Mouse (Mus musculus) frontal cortex, postnatal 25 days (tissue): ENCODE measurements around the gene Pak1ip1.

Experiments used
- DNase-seq, 2 experiments: peaks; one replicate each; pipeline ENCODE4 v3.0.0; 2022; ENCODE audit warnings: low spot score in 2 of 2

Pak1ip1 gene

GRCm38 (mm10) chr13:41006244-41006643 is 5.4 kb downstream of the Pak1ip1 start:
- no peak for DNase-seq

DNA sequence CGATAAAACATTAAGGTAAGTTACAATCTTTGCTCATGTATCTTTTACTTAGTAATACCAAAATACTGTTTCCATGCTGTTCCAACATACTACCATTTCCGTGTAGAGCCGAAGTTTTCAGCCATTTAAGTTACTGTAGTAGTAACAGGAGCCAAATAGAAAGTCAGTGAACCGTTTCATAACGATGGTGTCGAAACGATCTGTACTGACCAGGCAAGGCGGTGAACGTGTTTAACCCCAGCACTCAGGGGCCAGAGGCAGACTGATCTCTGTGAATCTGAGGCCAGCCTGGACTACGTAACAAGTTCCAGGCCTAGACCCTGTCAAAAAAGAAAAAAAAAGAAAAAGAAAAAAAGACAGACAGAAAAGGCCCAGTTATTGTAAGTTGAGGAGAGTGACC is 7.4 kb downstream of the Pak1ip1 start:
- no peak for DNase-seq

DNA sequence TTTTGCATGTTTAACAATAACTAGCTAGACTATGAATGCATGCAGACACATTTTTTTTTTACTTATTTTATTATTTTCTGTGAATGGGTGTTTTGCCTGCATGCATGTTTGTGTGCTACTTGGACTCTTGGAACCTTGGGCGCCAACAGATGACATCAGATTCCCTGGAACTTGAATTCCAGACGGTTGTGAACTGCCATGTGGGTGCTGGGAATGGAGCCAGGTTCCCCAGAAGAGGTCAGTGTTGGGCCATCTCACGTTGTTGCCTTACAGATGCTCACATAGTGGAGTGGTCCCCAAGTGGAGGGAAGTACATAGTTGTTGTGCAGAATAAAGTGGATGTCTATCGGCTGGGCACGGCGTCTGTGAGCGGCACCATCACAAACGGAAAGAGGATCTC is 8.1 kb downstream of the Pak1ip1 start:
- no peak for DNase-seq

DNA sequence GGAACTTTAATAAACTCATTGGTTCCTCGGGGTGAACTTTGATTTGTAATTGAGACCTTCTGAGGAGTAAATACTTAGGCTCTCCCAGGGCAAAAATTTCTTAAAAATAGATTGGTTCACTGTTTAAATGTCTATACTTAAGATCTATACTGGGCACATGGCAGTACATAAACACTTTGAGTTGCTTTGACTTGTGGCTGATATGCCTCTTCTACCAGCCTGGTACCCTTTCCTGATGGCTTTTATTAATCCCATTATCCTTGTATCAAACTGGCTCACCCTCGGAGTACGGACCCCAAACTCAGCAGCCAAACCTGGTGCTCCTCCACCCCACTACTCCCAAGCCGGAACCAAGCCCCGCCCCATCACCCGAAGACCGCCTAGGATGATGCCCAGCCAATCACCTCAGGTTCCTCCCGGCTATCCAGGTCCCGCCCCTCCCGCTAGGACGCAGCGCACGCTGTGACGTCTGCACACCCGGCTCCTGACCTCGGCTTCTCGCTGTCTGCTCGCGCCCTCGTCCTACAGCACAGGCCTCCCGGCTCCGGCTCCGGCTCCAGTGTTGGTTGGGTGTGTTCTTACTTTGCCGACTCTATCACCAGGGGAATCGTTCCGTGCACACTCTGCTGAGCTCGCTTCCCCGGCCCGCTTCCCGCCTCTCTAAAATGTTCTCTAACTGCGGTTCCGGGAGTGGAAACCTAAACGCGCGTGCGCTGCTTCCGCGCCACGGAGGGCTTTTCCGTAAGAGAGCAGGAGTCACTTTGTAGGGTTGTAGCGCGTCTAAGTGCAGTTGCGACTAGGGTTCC is 15.2 kb downstream of the Pak1ip1 start, which contains the start of gene Tmem14c:
Gene Tmem14c (plus strand): TSS at position 464 of the 806 bp plus-strand sequence.
- peak; percentile 77 to 88 for DNase-seq

GRCm38 (mm10) chr13:41016797-41017405 is 16.1 kb downstream of the Pak1ip1 start:
- no peak for DNase-seq

- DNase-seq, result no peak
Measured at GRCm38 (mm10) chr13:41017832-41018231, 17.0 kb downstream of the Pak1ip1 start.

- no peak for DNase-seq
Measured at GRCm38 (mm10) chr13:41018236-41018635, 17.4 kb downstream of the Pak1ip1 start.

DNA sequence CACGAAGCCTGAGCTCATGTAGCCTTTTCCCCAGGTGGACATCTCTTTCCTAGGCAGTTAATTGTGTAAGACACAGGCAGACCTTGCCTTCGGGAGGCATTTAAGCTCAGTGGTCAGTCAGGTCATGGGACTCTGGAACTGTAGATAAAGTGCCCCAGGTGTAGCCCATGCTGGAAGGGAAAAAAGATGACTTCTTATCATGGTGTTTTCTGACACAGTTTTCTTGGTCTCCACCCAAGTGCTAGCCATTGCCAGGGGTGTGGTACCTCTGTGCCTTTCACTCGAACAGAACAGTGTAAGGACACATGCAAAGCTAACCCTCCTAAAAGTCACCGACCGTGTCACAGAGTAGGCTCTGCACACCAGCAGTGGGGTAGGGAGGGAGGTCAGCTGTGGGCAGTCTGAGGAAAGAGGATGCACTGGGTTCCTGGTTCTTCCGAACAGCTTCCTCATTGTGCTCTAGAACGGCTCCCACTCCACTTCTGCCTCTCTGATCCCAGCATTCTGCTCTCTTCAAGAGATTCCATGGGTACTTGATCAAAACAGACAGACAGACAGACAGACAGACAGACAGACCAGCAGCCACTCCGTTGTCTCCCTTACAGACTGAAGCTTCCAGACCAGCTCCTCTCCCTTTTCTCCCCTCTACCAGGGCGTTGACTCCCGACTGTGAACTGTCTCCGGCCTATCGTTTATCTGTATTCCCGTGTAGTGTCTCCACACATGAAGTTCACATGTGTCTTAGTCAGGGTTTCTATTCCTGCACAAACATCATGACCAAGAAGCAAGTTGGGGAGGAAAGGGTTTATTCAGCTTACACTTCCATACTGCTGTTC is 18.2 kb downstream of the Pak1ip1 start:
- DNase-seq, result no peak

DNA sequence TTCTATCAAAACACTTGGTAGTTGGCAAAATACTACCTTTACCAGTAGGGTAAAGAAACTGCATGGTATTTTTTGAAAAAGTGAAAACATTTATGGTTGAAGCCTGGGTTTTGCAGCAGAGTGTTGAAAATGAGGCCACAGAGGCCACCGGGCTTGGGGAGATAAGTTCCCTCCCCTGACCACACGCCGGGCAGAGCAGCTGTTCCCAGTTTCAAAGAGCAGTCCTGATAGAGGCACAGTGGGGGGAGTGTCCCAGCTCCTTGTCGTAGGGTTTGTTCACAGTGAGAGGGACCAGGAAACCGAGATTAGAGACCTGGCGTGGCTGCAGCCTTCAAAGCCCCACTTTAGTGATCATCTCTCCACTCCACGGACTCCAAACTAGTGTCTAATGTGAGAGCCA is 19.7 kb downstream of the Pak1ip1 start:
- DNase-seq, result no peak

- no peak for DNase-seq
Measured at GRCm38 (mm10) chr13:41021607-41022006, 20.8 kb downstream of the Pak1ip1 start.

DNA sequence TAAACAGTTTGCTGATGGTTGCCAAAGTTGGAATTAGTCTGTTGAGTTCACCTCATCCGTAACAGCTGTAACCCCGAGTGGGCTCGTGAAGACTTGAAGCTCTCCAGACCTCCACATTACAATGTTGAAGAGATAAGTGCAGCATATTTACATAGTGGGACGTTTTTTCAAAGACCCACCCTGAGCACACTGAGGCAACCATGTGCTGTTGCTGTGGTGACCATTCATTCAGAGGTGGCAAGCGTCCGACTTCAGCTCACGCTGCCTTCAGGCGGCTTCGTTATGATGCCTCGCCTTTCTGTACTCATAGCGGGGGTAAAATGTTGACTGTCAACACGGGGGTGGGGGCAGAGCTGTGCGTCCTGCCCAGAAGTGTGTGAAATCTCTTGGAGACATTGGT is 21.3 kb downstream of the Pak1ip1 start:
- no peak for DNase-seq

DNA sequence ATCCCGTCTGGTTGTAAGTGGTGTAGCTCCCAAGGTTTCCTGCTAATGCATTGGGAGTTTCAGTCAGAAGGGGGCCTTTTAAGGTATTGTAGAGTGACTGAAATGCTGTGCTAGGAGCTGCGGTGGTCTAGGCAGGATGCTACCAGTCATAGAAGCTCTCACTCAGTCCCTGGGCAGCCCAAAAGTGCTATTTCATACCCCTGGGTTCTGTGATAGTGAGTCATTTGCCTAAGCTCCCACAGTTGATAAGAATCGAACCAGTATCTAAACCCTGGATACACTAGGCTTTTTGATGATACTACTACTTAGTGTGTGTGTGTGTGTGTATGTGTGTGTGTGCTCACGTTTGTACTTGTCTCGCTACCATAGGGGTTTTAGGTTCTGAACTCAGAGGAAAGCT is 29.3 kb downstream of the Pak1ip1 start:
- DNase-seq, result no peak

DNA sequence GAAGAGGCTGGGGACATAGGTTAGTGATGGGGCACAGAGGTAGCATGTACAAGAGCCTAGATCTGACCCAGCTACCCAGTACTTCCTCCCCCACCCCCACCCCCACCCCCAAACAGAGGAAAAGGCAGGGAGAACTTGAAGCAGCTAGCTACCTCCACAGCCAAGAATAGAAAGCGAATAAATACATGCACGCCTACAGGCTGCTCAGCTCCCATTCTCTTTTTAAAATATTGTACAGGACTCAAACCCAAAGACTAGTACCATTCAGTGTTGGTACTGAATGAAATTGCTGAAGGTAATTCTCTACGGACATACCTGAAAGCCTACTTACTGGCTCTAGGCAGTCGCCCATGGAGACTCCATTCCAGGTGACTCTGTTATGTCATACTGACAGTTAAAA is 41.7 kb downstream of the Pak1ip1 start:
- DNase-seq, result no peak

GRCm38 (mm10) chr13:41045901-41046300 is 45.1 kb downstream of the Pak1ip1 start:
- no peak for DNase-seq

DNA sequence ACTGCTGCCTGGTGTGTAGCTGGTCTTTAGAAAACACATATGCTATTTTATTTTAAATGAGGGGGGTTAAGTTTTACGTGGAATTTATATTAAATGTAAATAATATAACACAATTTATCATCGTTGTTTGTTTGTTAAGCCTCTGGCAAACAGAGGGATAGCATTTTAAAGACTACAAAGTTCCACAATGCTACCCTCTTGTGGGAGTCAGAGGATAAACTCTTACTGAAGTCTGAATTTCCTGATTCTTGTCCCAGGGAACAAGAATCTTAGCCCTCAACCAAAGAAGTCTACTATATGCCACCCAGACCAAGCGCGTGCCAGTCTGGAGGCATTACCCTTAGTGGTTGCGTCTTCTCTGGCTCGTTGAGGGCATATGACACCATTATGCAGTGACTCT is 46.5 kb downstream of the Pak1ip1 start:
- no peak for DNase-seq

DNA sequence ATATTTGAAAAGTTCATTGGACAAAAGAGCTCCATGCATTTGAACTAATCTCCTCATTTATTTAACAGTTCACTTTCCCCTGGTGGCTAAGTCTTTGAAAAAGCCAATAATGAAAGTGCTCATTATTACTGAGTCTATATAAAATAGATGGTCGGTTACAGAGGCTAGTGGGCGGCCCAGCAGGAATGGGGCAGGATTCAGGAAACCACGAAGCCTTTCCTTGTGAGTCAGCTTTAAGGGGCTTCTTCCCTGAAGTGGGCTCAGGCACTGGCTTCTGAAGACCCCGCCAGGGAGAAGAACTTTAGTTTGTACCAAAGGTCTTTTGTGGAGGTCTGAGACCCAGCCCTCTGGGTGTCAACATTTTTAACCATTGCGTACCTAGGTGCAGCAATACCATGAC is 51.1 kb downstream of the Pak1ip1 start:
- DNase-seq, result no peak
